Mouse (Mus musculus) T-helper 1 cell (primary cell): Measurements from ENCODE around the gene Rae1.

Experiments
- in situ Hi-C: fragments of 300-600 bp; cut with MboI, MseI; formaldehyde crosslinking; loops from one replicate; pipeline ENCODE4 v1.15.1; 2025; ENCODE audit warnings: high pct_unique_total_duplicates

The Rae1 gene

GRCm38 (mm10) chr2:173046582-173047297 is 46.8 kb downstream of the Rae1 start:
- in situ Hi-C loops: no loop called here

DNA sequence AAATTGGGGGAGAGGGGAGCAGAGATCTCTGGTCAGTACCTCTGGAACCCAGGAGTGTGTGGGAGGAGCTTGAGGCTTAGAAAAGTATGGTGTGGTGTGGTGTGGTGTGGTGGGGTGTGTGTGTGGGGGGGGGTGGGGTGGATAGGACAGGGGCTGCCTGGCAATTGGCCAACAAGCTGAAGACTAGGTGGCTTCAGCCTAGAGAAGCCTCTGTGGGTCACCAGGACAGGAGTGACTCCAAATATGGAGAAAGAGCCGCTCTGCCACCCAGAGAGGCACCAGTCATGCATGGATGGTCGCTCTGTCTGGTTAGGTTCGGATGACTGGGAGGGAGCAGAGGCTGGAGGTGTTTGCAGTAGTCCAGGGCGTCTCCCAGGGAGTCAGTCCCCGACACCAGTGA is 47.6 kb downstream of the Rae1 start:
- in situ Hi-C loops: no loop called here

- in situ Hi-C loops: no loop called here
Measured at GRCm38 (mm10) chr2:173048041-173048745, 48.3 kb downstream of the Rae1 start.

- in situ Hi-C loops: no loop called here
Measured at GRCm38 (mm10) chr2:173049231-173049630, 49.3 kb downstream of the Rae1 start.

DNA sequence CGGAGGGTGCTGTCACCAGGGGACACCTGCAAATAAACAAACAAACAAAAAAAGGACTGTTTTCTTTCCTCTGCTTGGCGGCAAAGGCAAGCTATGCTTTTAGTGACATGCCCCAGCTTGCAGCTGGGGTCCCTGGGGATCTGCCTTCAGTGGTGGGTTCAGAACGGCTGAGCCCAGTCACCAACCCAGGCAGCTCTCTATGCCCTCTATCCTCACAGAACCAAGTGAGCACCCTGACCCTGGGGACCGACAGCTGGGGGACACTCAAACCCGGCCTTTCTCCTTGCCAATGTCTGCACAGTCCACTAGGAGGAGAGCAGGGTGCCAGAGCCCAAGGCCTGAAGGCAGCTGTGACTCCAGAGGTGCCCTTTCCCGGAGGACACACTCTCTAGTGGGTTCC is 49.9 kb downstream of the Rae1 start:
- in situ Hi-C loops: no loop called here

GRCm38 (mm10) chr2:173050604-173051382 is 50.9 kb downstream of the Rae1 start:
- in situ Hi-C loops: no loop called here

DNA sequence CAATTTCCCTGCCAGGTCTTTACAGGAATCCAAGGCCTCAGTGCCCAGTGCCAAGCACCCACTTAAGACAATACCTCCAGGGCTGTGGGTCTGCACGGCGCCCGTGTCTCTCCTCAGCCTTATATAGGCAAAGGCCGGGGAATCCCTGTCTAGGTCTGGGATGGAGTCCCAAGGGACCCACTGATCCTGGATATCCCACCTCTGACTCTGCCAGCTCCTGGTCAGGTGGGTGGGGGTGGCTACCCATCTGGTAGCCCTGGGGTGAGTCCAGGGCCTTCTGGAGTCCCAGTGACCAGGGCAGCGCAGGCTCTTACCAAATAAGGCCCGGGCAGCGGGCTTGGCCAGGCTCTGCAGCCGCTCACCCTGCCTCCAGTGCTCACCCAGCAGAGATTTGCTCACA is 53.0 kb downstream of the Rae1 start:
- in situ Hi-C loops: no loop called here

DNA sequence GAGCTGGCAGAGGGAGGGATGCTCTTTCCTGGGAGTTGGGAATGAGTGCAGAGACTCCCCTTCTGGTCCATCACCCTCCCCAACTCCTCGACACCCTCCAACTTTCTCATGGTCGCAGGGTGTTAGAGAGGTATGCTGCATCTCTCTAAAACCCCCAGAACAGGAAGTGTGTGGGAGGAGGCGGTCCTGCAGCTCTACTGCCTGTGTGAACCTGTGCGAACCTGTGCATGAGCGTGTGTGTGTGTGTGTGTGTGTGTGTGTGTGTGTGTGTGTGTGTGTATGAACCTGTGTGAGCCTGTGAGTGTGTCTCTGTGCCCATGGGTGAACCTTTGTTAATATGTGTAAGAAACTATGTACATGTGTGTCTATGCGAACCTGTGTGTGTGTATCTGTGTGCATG is 53.9 kb downstream of the Rae1 start:
- in situ Hi-C loops: no loop called here

DNA sequence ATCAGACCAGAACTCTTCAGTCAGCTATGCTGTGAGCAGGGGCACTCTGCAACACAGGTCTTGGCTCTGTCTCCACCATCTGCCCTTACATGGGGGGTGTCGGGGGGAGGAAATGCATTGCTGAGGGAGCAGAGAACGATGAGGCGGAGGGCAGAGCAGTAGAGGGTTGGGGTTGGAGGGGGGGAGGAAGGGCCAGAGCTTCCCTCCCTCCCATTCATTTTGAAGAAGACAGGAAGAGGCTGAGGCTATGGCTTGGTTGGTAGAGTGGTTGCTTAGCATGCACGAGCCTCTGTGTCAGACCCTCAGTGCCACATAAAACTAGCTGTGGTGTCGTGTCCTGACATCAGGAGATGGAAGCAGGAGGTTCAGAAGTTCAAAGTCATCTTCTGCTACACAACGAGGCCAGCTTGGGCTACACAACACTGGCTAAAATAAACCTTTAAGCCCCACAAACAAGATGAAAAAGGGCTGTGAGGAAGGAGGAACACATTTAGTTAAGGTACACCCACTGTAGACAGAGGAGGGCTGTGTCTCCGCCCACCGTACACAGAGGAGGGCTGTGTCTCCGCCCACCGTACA is 56.5 kb downstream of the Rae1 start:
- in situ Hi-C loops: no loop called here

GRCm38 (mm10) chr2:173056882-173057315 is 57.0 kb downstream of the Rae1 start:
- in situ Hi-C loops: no loop called here

DNA sequence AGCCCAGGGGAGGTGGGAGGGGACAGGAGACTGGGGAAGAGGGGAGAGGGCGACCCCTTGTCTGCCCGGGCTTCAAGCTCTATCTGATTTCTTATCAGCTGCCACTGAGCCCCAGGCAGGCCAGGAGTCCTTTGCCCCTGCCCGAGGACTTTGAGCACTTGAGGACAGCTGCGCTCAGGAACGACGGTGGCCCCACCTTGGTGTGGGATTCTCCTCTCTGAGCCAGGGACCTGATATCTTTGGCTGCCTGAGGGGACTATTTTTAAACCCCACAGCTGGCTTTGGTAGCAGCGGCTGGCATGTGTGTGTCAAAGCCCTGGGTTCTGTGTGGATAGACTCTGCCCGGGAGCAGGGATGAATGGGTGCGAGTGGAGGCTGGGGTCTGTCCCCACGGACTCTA is 57.7 kb downstream of the Rae1 start:
- in situ Hi-C loops: no loop called here

DNA sequence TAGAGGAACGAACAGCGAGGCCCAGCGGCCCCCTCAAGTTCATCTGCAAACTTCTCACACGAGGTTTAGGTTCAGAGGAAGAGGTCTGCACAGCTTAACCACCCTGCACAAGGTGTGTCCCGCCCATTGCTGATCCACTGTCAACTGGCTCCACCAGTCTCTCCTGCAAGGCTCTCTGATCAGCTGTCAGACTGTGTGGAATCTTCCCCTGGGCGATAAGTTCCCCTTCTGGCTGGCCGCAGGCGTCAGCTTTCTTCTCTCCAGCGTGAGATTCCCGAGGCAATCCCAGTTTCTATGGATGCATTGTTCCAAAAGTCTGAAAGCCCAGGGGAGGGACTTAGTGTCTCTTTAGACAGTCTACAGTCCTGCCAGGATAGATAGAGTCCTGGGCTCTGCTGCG is 58.3 kb downstream of the Rae1 start:
- in situ Hi-C loops: no loop called here

- in situ Hi-C loops: no loop called here
Measured at GRCm38 (mm10) chr2:173060450-173060849, 60.5 kb downstream of the Rae1 start.

- in situ Hi-C loops: no loop called here
Measured at GRCm38 (mm10) chr2:173061443-173062351, 61.8 kb downstream of the Rae1 start.

GRCm38 (mm10) chr2:173063219-173063618 is 63.3 kb downstream of the Rae1 start:
- in situ Hi-C loops: no loop called here

DNA sequence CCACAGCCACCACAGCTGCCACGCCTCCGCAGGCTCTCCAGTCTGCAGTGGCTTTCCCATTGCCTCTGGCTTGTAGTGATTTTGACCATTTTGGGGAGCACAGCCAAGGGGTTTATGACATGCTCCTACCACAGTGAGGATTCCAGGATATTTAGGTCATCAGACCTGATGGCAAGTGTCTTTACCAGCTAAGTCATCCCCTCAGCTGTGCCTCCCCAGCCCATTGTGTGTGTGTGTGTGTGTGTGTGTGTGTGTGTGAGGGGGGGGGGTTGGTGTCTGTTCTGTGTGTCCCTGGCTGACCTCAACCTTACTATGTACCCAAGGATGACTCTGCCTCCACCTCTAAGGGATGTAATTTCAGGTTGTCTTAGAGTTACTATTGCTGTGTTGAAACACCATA is 64.9 kb downstream of the Rae1 start:
- in situ Hi-C loops: no loop called here
